Mouse (Mus musculus) heart, adult 9 months (tissue): ENCODE measurements around the gene Kidins220.

Source experiments
- DNase-seq, 2 experiments: peaks; one replicate each; pipeline ENCODE4 v3.0.0; 2022; ENCODE audit warnings: low spot score in 2 of 2

Gene Kidins220

GRCm38 (mm10) chr12:25089433-25089832 lies 114.7 kb downstream of the Kidins220 start:
- no peak for DNase-seq

DNA sequence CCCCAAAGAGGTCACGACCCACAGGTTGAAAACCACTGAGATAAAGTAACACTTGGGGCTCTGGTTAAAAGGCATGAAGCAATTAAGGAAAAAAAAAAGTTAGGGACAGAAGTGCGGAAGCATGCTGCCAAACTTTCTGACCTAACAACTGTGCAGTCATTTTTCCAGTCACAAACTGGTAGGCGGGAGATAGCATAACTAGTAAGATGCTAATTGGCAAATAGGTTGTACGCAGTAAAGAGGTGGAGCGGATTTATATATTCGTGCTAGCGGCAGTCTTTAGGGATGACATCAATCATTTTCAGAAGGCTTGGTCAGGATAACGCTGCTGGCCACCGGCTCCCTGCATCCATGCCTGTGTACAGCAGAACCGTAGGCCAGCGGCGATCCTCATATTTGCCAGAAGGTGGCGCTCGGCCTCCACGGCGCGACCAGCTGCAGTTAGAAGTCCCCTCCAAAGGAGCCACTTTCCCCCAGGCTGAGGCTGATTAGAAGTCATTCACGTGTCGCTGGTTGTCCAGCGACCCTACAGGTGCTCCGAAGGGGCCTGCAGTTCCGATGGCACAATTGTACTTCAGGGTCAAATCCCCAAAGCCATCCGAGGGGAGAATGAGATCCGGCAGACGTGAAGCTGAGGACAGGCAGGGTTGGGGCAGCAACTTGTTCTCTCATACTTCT lies 117.4 kb downstream of the Kidins220 start:
- DNase-seq: peak; percentile 77 to 86

DNA sequence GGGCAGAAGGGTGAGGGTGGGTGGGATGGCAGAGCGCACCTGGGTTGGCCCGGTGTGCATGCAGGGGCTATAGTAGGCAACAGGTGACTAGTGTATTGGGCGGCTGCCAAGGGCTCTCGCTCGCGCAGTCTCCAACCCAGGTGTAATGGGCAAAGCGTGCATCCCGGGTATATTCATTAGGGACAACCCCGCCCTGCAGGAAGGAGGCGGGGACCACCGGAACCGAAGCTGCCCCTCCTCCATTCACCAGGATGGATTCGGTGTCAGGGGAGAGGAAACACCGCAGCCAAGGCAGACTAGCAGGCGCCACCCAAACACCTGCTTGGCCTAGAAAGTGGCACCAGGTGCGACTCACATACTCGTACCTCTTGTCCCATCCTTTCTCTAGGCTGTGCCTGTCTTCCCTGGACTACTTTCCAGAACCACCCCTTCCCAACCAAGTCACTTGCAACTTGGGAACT lies 118.1 kb downstream of the Kidins220 start:
- peak; percentile 39 to 40 for DNase-seq

- DNase-seq: no peak
These were observed 118.6 kb downstream of the Kidins220 start for GRCm38 (mm10) chr12:25093241-25093774.

DNA sequence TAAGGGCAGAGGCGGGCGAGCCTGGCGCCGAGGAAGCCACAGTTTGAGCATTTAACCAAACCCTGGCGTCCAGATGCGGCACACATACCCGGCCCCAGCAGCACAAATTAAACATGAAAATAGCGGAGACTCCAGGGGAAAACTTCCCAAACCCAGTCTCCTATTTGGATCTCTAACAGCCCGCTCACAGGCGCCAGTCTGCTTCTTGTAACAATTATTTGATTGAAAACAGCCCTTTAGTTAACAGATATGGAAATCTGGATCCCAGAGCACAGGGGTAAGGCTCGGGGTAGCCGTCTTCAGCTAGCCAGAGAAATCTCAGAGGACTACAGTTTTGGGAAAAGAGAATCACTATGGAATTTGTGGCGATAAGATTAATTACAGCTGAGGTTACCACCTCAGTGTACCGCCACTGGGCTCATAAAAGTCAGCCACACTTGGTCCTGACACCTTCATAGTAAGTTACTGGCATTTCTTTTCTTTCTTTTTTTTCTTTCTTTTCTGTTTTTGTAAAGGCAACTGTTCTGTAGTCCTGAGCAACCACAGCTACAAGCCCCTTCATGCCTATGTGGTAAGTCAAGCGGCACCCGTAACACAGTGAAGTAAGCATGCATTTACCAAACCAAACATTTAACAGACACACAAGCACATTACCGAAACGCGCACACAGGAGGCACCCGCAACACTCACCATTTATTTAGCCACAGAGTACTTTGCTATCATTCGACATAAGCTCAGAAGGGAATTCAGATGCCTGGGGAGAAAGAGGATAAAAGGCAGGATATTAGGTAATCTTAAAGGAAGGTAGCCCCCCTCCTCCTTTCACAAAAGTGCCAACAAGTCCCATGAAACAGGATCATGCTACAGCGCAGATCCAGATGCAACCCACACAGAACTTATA lies 120.1 kb downstream of the Kidins220 start:
- peak; percentile 45 to 46 for DNase-seq

DNA sequence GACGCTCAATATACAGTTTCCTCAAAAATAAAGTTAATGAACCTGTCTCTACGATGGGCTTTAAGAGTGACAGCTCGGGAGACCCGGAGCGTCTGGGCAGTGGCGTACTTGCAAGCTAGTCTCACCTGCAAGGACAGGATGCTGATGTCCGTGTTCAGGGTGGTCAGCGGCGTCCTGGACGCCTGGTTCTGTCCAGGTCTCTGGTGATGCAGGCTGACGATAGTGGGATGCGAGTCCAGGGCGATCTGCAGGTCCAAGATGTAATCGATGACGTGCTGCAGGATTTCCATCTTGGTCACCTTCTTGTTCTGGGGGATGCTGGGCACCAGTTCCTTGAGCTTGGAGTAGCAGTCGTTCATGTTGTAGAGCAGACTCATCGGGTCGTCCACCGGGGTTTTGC lies 120.8 kb downstream of the Kidins220 start:
- DNase-seq: no peak

DNA sequence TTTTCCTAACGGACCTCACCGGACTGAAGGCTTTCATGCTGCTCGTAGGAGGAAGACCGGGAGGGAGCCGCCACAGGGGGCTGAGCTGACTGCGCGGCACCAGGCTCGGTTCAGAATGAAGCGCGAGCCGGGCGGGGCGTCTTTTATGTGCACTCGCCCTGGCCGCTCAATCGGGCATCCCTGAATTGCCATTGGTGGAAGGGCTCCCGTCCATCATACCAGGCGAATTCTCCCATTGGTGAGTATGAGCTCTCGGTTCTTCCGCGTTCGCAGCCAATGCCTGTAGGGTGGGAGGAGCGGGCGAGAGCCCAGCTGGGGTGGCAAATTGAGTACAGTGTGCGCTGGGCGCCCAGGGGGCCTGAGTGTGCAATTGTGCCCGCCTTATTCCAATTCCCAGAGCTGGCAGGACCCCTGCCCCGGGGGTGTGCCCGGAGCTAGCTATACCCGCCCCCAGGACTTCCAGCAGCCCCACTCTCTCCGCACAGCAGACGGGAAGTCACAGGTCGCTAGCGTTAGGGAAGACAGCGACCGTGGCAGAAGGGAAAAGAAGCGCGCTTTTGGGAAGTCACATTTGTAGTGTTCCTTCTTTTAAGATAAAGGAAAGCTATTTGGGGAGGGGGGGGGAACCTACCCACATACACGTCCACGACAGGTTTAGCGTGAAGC lies 121.4 kb downstream of the Kidins220 start:
- peak; percentile 99 to 100 for DNase-seq

DNA sequence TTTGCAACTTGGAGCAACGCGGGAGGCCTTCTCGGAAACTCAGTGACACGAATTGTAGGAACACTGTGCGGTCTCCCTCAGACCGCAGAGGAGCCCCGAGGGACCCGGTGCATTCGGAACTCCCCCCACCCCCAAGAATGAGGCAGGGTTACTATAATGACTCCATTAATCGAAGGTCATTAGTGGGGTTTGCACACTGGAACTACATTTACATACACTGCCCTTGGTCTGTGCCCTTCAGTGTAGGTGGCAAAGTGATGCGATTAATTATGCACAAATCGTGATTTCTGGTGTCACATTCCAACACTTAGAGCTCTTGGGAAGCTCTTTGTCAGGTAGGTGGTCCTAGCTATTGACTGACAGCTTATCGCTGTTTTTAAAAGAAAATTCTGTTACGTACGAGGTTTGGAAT lies 121.9 kb downstream of the Kidins220 start:
- DNase-seq: no peak

- DNase-seq: no peak
These were observed 122.2 kb downstream of the Kidins220 start, which contains the start of gene Id2 for GRCm38 (mm10) chr12:25097052-25097209. TSS of gene Id2 (minus strand) at chr12:25097140.

DNA sequence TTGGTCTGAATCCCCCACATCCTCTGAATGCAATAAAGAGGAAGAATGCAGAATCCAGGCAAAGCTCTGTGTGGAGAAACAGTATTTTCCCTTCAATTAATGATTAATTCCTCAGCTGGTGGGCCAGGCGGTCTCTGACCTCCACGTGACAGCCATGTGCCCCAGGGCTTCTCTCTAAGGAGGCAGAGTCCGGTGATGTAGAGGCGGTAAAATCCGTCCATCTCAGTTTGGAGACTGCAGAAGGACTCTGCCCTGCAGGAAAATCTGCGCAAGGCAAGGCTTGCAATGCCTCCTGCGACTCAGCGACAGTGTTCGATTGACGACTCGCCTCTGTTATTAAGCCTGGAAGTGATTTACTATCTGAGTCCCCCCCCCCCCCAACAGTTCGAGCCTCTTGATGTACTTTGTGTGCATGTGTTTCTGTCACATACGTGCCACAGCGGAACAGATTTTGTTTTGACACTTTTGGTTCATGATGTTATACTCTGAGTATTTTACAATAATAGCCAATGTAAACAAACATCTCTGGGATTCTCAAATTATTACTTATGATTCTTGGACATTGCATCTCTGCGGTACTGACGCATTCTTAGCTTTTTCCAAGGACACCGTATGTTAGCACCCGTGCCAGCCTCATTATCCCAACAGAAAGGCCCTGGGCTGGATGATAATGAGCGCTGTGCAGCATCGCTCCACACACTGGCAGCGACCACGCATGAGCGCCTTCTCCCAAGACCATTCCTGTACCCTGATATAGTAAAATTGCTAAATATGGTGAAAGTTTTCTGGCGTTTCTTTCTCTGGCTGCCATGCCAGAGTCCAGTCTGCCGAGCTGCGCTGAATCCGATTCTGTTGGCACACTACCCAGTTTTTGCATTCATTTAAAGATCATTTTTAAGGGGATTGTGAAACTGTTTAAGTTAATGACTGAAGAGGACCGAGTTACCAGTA lies 122.8 kb downstream of the Kidins220 start:
- peak; percentile 33 to 38 for DNase-seq

DNA sequence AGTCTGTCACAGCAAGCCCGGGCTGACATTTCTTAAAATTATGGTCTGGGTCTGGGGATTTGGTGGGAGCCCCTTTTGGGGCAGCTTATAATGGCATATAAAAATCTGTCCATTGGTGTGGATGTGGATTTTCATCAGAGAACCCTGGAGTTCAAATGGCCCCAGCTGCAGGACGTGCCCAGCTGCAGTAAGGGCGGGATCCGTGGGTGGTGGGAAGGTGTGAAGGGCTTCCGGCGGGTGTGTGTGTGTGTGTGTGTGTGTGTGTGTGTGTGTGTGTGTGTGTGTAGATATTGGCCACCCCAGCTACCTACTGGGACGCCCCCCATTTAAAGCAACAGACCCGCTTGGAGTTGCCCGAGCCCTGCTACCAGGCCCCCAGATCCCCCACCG lies 123.4 kb downstream of the Kidins220 start:
- DNase-seq: no peak

GRCm38 (mm10) chr12:25098561-25099312 lies 124.0 kb downstream of the Kidins220 start:
- DNase-seq: peak; percentile 94 to 95

GRCm38 (mm10) chr12:25099313-25099562 lies 124.5 kb downstream of the Kidins220 start:
- DNase-seq: peak in 1 of 2 experiments; percentile 34

- peak; percentile 54 to 59 for DNase-seq
These were observed 125.1 kb downstream of the Kidins220 start for GRCm38 (mm10) chr12:25099563-25100408.

- peak; percentile 53 to 61 for DNase-seq
These were observed 125.9 kb downstream of the Kidins220 start for GRCm38 (mm10) chr12:25100411-25101217.

DNA sequence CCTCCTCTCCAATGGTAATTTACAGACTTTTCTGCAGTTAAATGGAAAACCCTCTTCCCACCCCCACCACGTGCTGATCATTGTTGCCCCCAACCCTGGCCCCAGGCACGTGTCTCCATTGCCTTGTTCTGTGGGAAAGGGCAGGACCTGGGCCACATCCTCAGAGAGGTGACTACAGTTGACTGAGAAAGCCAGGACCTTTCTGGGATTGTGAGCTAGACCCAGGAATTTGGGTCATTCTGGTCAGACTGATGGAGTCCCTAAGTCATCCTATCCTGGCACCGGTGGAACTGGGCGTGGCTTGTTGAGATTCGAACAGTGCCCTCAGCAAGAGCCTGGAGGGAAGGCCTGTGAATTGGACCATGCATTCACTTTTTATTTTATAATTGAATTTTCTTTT lies 126.7 kb downstream of the Kidins220 start:
- DNase-seq: peak in 1 of 2 experiments; percentile 16

DNA sequence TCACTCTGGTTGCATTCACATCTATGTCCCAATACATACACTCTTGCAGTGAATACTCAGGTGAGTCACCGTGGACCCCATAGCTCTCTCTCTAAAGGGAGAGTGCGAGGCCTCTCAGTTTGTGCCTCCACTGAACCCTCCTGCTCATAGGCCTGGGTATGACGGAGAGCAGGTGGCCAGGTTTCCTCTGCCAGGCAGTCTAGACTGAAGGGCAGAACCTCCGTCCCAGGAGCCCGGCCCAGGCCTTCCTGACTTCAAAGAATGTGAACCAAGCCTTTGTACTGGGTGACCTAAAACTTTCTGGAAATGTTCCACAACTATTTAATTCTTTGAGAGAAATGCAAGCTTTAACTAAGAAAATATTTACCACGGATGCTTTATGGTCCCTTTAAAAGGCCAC lies 129.2 kb downstream of the Kidins220 start:
- DNase-seq: no peak

GRCm38 (mm10) chr12:25104541-25104940 lies 129.8 kb downstream of the Kidins220 start:
- no peak for DNase-seq

DNA sequence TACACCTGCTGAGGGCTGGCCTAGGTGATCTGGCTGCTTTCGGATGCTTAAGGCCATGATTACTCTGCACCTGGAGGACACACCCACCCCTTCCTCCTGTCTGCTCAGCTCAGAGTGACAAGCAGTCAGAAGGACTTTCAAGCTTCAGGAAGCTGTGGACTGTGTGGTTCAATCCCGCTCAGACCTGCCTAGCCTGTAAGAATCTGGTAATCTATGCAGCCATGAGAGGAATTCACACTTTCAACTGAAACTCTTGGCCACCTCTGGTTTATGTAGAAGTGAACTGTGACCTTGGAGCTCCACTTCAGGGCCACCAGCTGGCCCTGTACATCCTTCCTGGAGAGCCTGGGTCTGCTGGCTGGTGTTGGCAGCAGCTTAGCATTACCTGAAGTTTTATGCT lies 134.1 kb downstream of the Kidins220 start:
- DNase-seq: no peak
